8 mouse cellular contexts compared by ENCODE assay signal in the genomic region with DNA sequence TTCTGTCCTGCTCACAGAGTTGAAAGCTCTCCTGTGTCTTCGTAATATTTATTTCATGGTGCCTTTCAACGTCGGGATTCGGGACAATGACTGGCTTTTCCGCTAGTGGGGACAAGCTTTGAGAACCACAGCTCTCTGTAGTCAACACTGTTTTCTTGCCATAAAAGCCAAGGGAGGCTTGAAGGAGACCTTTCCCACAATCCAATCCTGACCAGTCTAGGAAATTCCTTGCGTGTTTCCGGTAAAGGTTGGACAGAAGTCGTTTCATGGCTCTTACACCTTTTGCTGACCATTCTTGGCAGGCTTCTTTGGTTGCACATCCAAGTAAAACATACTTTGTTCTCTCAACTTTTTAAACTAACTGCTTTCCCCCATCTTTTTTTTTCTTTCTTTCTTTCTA.
DNase-seq lines count a peak whose midpoint lies in the region; ATAC-seq and TF ChIP-seq lines count a peak whose summit lies in the region.

No protein-coding gene starts in this region.

- peak overlapping the region in 1 of 3 experiments; percentile 63 for H3K4me3 ChIP-seq in CH12.LX (replicated peaks in 1 of 3; ENCODE audit: low read depth in 2 of 3, low read length in 2 of 3, poor library complexity in 1 of 3)
- peak overlapping the region; percentile 76; the same call in 1 of the 2 replicates for H3K4me3 ChIP-seq in heart, postnatal 0 days (ENCODE audit: low read depth, low read length)
- H3K4me3 ChIP-seq in liver, embryonic 14.5 days (ENCODE audit: insufficient read depth in 1 of 2, low read depth in 2 of 2, low read length in 2 of 2) = peak overlapping the region in 1 of 2 experiments; percentile 70; a peak in 1 of 4 replicates

- peak overlapping the region; percentile 97 for H3K4me2 ChIP-seq in CH12.LX (ENCODE audit: insufficient read depth, low read depth, poor library complexity, severe bottlenecking)
- peak overlapping the region; percentile 95 for H3K4me2 ChIP-seq in heart, postnatal 0 days (ENCODE audit: low read depth, low read length)
- H3K4me2 ChIP-seq in liver, embryonic 14.5 days (ENCODE audit: low read depth) = peak overlapping the region; percentile 92

- H3K9ac ChIP-seq in CH12.LX (ENCODE audit: insufficient read depth, low read depth) = no peak overlapping the region
- no peak overlapping the region for H3K9ac ChIP-seq in heart, postnatal 0 days (replicated peaks; ENCODE audit: low read depth, low read length)
- no peak overlapping the region for H3K9ac ChIP-seq in liver, embryonic 14.5 days (replicated peaks)

- dilution Hi-C loops in CH12.LX (cut with MboI; ENCODE audit: extremely low pct_ligation_motif_present, extremely low pct_unique_long_range_greater_than_20kb, low sequenced_read_pairs) = no loop called here

- no peak for TF ChIP-seq POLR2A in CH12.LX (IDR thresholded peaks at IDR 0.05; ENCODE audit: low read depth, low read length)

- H3K4me1 ChIP-seq in CH12.LX (ENCODE audit: control insufficient read depth in 1 of 2, insufficient read depth in 2 of 2) = peaks cover 0 to 6% of the 10 kb centered on the region in 2 experiments; a peak in 2 of 4 replicates
- 0 out of 2 replicates have a peak, but pooled peaks cover 10% of the 10 kb centered on the region for H3K4me1 ChIP-seq in heart, postnatal 0 days (ENCODE audit: control insufficient read depth, insufficient read depth)
- peaks cover 5 to 18% of the 10 kb centered on the region in 2 experiments for H3K4me1 ChIP-seq in liver, embryonic 14.5 days (replicated peaks; ENCODE audit: control insufficient read depth in 2 of 2, insufficient read depth in 2 of 2, low read length in 1 of 2)

- in situ Hi-C loops in CH12.LX (cut with MboI; ENCODE audit: low pct_ligation_motif_present, low pct_unique_long_range_greater_than_20kb, low sequenced_read_pairs) = no loop called here

- no peak for TF ChIP-seq CTCF in CH12.LX (conservative IDR thresholded peaks at IDR 0.05 in 1 of 2, IDR thresholded peaks at IDR 0.05 in 1 of 2; ENCODE audit: low read depth in 2 of 2, low read length in 2 of 2)
- no peak for TF ChIP-seq CTCF in heart, postnatal 0 days (IDR thresholded peaks at IDR 0.05; ENCODE audit: low read depth)
- no peak for TF ChIP-seq CTCF in liver, embryonic 14.5 days (IDR thresholded peaks at IDR 0.05; ENCODE audit: low read depth)

- no peak for TF ChIP-seq RAD21 in CH12.LX (IDR thresholded peaks at IDR 0.05; ENCODE audit: low read depth, low read length)

- H3K27ac ChIP-seq in CH12.LX (ENCODE audit: insufficient read depth, low read depth) = no peak overlapping the region
- peak overlapping the region; percentile 93; the same call in 1 of the 2 replicates for H3K27ac ChIP-seq in heart, postnatal 0 days (ENCODE audit: low read depth)
- no peak overlapping the region for H3K27ac ChIP-seq in liver, embryonic 14.5 days

- no peak for ATAC-seq in heart, postnatal 0 days (ENCODE audit: insufficient read depth, low read depth)
- no peak for ATAC-seq in liver, embryonic 14.5 days (ENCODE audit: insufficient read depth)

- no peaks in the 10 kb centered on the region for H3K36me3 ChIP-seq in CH12.LX (replicated peaks in 1 of 2; ENCODE audit: control insufficient read depth in 1 of 2, insufficient read depth in 1 of 2, low read length in 1 of 2)
- no peaks in the 10 kb centered on the region for H3K36me3 ChIP-seq in heart, postnatal 0 days (replicated peaks; ENCODE audit: control insufficient read depth, insufficient read depth, low read length)
- no peaks in the 10 kb centered on the region for H3K36me3 ChIP-seq in liver, embryonic 14.5 days (replicated peaks; ENCODE audit: control insufficient read depth, insufficient read depth, low read depth)

- TF ChIP-seq EP300 in CH12.LX (IDR thresholded peaks at IDR 0.05; ENCODE audit: low read length) = no peak
- TF ChIP-seq EP300 in heart, postnatal 0 days (IDR thresholded peaks at IDR 0.05; ENCODE audit: low read depth) = no peak
- no peak for TF ChIP-seq EP300 in liver, embryonic 14.5 days (IDR thresholded peaks at IDR 0.05; ENCODE audit: low read depth)

- H3K79me2 ChIP-seq in CH12.LX (replicated peaks; ENCODE audit: control insufficient read depth, extremely low read depth, insufficient read depth, poor library complexity, severe bottlenecking) = no peaks in the 10 kb centered on the region

- H3K9me3 ChIP-seq in CH12.LX (replicated peaks; ENCODE audit: low read length) = peaks cover 4% of the 10 kb centered on the region
- H3K9me3 ChIP-seq in heart, postnatal 0 days (replicated peaks; ENCODE audit: control insufficient read depth, low read length) = no peaks in the 10 kb centered on the region
- no peaks in the 10 kb centered on the region for H3K9me3 ChIP-seq in liver, embryonic 14.5 days (ENCODE audit: control insufficient read depth, low read length)

- peaks cover 28% of the 10 kb centered on the region for H3K27me3 ChIP-seq in CH12.LX (replicated peaks)
- H3K27me3 ChIP-seq in heart, postnatal 0 days (ENCODE audit: control insufficient read depth, insufficient read depth, low read length) = no peaks in the 10 kb centered on the region
- peaks cover 12% of the 10 kb centered on the region for H3K27me3 ChIP-seq in liver, embryonic 14.5 days (ENCODE audit: control insufficient read depth, insufficient read depth, low read length)

- WGBS in heart, postnatal 0 days = 70% methylated on average over 8 of the region's 8 CpGs
- WGBS in liver, embryonic 14.5 days (ENCODE audit: insufficient replicate concordance) = 76% methylated on average over 8 of the region's 8 CpGs

- peak; percentile 11 for DNase-seq in cerebellum, adult 11 months
- DNase-seq in cerebellum, postnatal 14 days = no peak
- DNase-seq in CH12.LX (ENCODE audit: extremely low read depth) = no peak
- no peak for DNase-seq in heart, postnatal 0 days (ENCODE audit: low spot score)
- DNase-seq in liver, embryonic 14.5 days (ENCODE audit: low read depth in 3 of 3, low spot score in 3 of 3) = no peak
- DNase-seq in B cell, adult 2 months = no peak
- DNase-seq in layer of hippocampus, adult 11-12 months (ENCODE audit: low spot score) = no peak
- no peak for DNase-seq in thymus, adult 18-20 months

TF ChIP-seq in CH12.LX, 34 proteins besides CTCF, POLR2A, EP300 and RAD21:
- TF ChIP-seq GABPA (IDR thresholded peaks at IDR 0.05; ENCODE audit: insufficient replicate concordance, low read depth, low read length) (no peak), MYC (IDR thresholded peaks at IDR 0.05; ENCODE audit: low read depth, low read length) (no peak), USF2 (conservative IDR thresholded peaks at IDR 0.05; ENCODE audit: low read depth, low read length) (no peak), HCFC1 (IDR thresholded peaks at IDR 0.05; ENCODE audit: low read depth, low read length) (no peak), NRF1 (IDR thresholded peaks at IDR 0.05; ENCODE audit: low read depth, low read length) (no peak), PAX5 (IDR thresholded peaks at IDR 0.05; ENCODE audit: low read length) (no peak), MAFK (IDR thresholded peaks at IDR 0.05; ENCODE audit: insufficient replicate concordance, low read length) (no peak), MAZ (IDR thresholded peaks at IDR 0.05; ENCODE audit: low read depth, low read length) (no peak)
